ENCODE assay signal across 8 mouse cellular contexts in genomic region chr11:78178859-78179437, GRCm38 (mm10). TPM values are rescaled to one million over a fixed set of nuclear protein-coding genes. Genes with fewer than 3 reads are reported as not detected.
DNase-seq lines count a peak whose midpoint lies in the region; ATAC-seq lines count a peak whose summit lies in the region.

No protein-coding gene starts in this region.

- H3K27me3 ChIP-seq in heart, embryonic 10.5 days (ENCODE audit: insufficient read depth, poor library complexity, severe bottlenecking): no peaks in the 10 kb centered on the region
- no peaks in the 10 kb centered on the region for H3K27me3 ChIP-seq in kidney, embryonic 15.5 days

- peak overlapping the region; percentile 94 for H3K4me2 ChIP-seq in kidney, embryonic 15.5 days

- ATAC-seq in kidney, embryonic 15.5 days (replicated peaks; ENCODE audit: low FRiP score): peak; percentile 7

- peaks cover 31% of the 10 kb centered on the region for H3K36me3 ChIP-seq in heart, embryonic 10.5 days
- peaks cover 32% of the 10 kb centered on the region for H3K36me3 ChIP-seq in kidney, embryonic 15.5 days

- 1% methylated on average over 29 of the region's 29 CpGs for WGBS in heart, embryonic 10.5 days
- 1% methylated on average over 29 of the region's 29 CpGs for WGBS in kidney, embryonic 15.5 days

- peaks cover 58% of the 10 kb centered on the region for H3K4me1 ChIP-seq in heart, embryonic 10.5 days
- H3K4me1 ChIP-seq in kidney, embryonic 15.5 days: peaks cover 68% of the 10 kb centered on the region

- DNase-seq in spleen, postnatal 4 days (ENCODE audit: low spot score in 2 of 2): peak; percentile 63 to 81
- DNase-seq in spleen, adult 18-20 months: no peak
- peak; percentile 88 to 89 for DNase-seq in cerebellum, postnatal 10 days
- DNase-seq in heart, embryonic 10.5 days (ENCODE audit: low spot score): peak; percentile 89
- DNase-seq in lung, adult 18-20 months: peak; percentile 68 to 76
- DNase-seq in ovary, postnatal 36 days (ENCODE audit: low spot score): peak; percentile 64
- no peak for DNase-seq in frontal cortex, postnatal 25 days (ENCODE audit: low spot score in 2 of 2)

- peak overlapping the region; percentile 76 for H3K4me3 ChIP-seq in heart, embryonic 10.5 days
- H3K4me3 ChIP-seq in kidney, embryonic 15.5 days (replicated peaks): peak overlapping the region; percentile 66

- peak overlapping the region; percentile 94 for H3K27ac ChIP-seq in heart, embryonic 10.5 days
- H3K27ac ChIP-seq in kidney, embryonic 15.5 days: peak overlapping the region; percentile 99

- peak overlapping the region; percentile 81 for H3K9ac ChIP-seq in kidney, embryonic 15.5 days

- H3K9me3 ChIP-seq in heart, embryonic 10.5 days: no peaks in the 10 kb centered on the region
- no peaks in the 10 kb centered on the region for H3K9me3 ChIP-seq in kidney, embryonic 15.5 days (replicated peaks)

RNA-seq across cellular contexts. Expression of gene Tlcd1, which starts 2.4 kb away (rescaled TPM):
- 16.9 and 18.7 TPM in 2 replicates for polyA plus RNA-seq in heart, embryonic 10.5 days (2016; fragmentation: Nextera tagmentation; extraction: Ambion mirVana)
- 28.7 and 31.8 TPM in 2 replicates for polyA plus RNA-seq in kidney, embryonic 15.5 days (2015; fragmentation: Nextera tagmentation; extraction: Ambion mirVana)

RNA-seq across cellular contexts. Expression of gene Nek8, which starts 2.5 kb away (rescaled TPM):
- 15.3 and 16.5 TPM in 2 replicates for polyA plus RNA-seq in heart, embryonic 10.5 days (2016; fragmentation: Nextera tagmentation; extraction: Ambion mirVana)
- 21.1 and 25.0 TPM in 2 replicates for polyA plus RNA-seq in kidney, embryonic 15.5 days (2015; fragmentation: Nextera tagmentation; extraction: Ambion mirVana)

RNA-seq across cellular contexts. Expression of gene Rpl23a, which starts 4.4 kb away (rescaled TPM):
- 863 and 999 TPM in 2 replicates for polyA plus RNA-seq in heart, embryonic 10.5 days (2016; fragmentation: Nextera tagmentation; extraction: Ambion mirVana)
- polyA plus RNA-seq in kidney, embryonic 15.5 days (2015; fragmentation: Nextera tagmentation; extraction: Ambion mirVana): 1,327 and 1,492 TPM in 2 replicates

RNA-seq across cellular contexts. Expression of gene Rab34, which starts 9.3 kb away (rescaled TPM):
- 63.2 and 88.1 TPM in 2 replicates for polyA plus RNA-seq in heart, embryonic 10.5 days (2016; fragmentation: Nextera tagmentation; extraction: Ambion mirVana)
- polyA plus RNA-seq in kidney, embryonic 15.5 days (2015; fragmentation: Nextera tagmentation; extraction: Ambion mirVana): 113 and 132 TPM in 2 replicates

RNA-seq across cellular contexts. Expression of gene Traf4, which starts 13.6 kb away (rescaled TPM):
- 57.9 and 88.7 TPM in 2 replicates for polyA plus RNA-seq in heart, embryonic 10.5 days (2016; fragmentation: Nextera tagmentation; extraction: Ambion mirVana)
- polyA plus RNA-seq in kidney, embryonic 15.5 days (2015; fragmentation: Nextera tagmentation; extraction: Ambion mirVana): 94.2 and 99.5 TPM in 2 replicates

Comparison
In these comparisons a context has a peak if more than half of its experiments do, and no peak if none do; other contexts are left out.
1. DNase-seq: peak in spleen, postnatal 4 days (2 of 2), cerebellum, postnatal 10 days (2 of 2), heart, embryonic 10.5 days (single experiment), lung, adult 18-20 months (2 of 2) and ovary, postnatal 36 days (single experiment); none in spleen, adult 18-20 months (0 of 2) and frontal cortex, postnatal 25 days (0 of 2).